ENCODE assay signal across 10 mouse cellular contexts in the genomic region with DNA sequence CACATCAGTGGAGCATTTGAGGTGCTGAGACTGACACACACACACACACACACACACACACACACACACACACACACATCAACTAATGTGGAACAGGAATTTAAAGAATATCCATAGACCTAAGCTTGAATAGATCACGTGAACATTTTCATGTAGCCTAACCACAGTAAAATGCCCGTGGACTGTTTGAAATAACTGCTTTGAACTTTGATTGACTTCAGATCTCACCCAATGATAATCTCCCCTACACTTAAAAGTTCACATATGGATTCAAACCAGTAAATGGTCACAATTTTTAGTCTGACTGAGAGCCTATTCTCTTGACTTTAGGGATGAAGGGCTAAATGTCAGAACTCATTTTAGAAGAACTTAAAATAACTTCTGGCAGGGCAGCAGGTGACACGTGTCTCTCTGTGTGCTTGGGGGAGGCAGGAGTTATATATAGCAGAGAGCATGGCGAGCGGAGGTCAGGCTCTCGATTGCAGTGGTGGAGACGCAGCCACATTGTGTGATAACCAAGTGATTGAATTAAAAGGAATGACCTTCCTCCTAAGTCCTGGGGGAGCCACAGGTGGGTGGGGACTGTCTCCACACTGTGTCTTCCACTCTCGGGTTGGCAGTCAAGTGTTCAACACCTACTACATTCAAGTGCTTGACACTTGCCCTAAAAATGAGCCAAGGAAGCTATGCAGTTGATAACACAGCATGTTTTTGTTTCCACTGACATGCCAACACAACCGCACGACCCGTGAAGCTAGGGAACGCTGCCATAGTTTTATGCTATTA. TPM values are rescaled to one million over a fixed set of nuclear protein-coding genes. Genes with fewer than 3 reads are reported as not detected.
DNase-seq lines count a peak whose midpoint lies in the region; ATAC-seq and TF ChIP-seq lines count a peak whose summit lies in the region.
"Had no signal": no experiment of that assay in that cellular context is flagged by ENCODE, and none has a peak within 500 bp of the region (broad histone marks: within the 10 kb centered on the region; RNA-seq: fewer than 3 reads in every experiment).

No protein-coding gene starts in this region.

- no peaks in the 10 kb centered on the region for H3K9me3 ChIP-seq in kidney, embryonic 16.5 days (ENCODE audit: low read length)
- no peaks in the 10 kb centered on the region for H3K9me3 ChIP-seq in hindbrain, embryonic 10.5 days
- H3K9me3 ChIP-seq in midbrain, postnatal 0 days (ENCODE audit: low read length): no peaks in the 10 kb centered on the region
- H3K9me3 ChIP-seq: G1E had no signal

- H3K4me1 ChIP-seq in kidney, embryonic 16.5 days (ENCODE audit: insufficient read depth, low read length): peaks cover 20% of the 10 kb centered on the region
- peaks cover 35% of the 10 kb centered on the region for H3K4me1 ChIP-seq in hindbrain, embryonic 10.5 days (replicated peaks)
- H3K4me1 ChIP-seq in midbrain, postnatal 0 days (ENCODE audit: insufficient read depth, low read length): no peaks in the 10 kb centered on the region

- no peak overlapping the region for H3K4me3 ChIP-seq in kidney, embryonic 16.5 days (ENCODE audit: low read length)
- peak overlapping the region; percentile 50 for H3K4me3 ChIP-seq in hindbrain, embryonic 10.5 days
- no peak overlapping the region for H3K4me3 ChIP-seq in midbrain, postnatal 0 days (ENCODE audit: low read depth, low read length)

- 0 out of 2 replicates have a peak overlapping the region, but pooled peaks have one; percentile 46 for H3K27ac ChIP-seq in kidney, embryonic 16.5 days (ENCODE audit: low read length)
- H3K27ac ChIP-seq in hindbrain, embryonic 10.5 days: peak overlapping the region; percentile 93
- no peak overlapping the region for H3K27ac ChIP-seq in midbrain, postnatal 0 days (ENCODE audit: low read depth, low read length)

- no peak overlapping the region for H3K9ac ChIP-seq in kidney, embryonic 16.5 days (replicated peaks; ENCODE audit: low read length)
- no peak overlapping the region for H3K9ac ChIP-seq in midbrain, postnatal 0 days (replicated peaks; ENCODE audit: low read length, poor library complexity, severe bottlenecking)

- no peaks in the 10 kb centered on the region for H3K27me3 ChIP-seq in kidney, embryonic 16.5 days (ENCODE audit: insufficient read depth, low read length)
- H3K27me3 ChIP-seq in hindbrain, embryonic 10.5 days (ENCODE audit: insufficient read depth, poor library complexity, severe bottlenecking): no peaks in the 10 kb centered on the region
- H3K27me3 ChIP-seq in midbrain, postnatal 0 days (ENCODE audit: insufficient read depth, low read length): no peaks in the 10 kb centered on the region

- no peaks in the 10 kb centered on the region for H3K36me3 ChIP-seq in kidney, embryonic 16.5 days (ENCODE audit: insufficient read depth, low read length)
- H3K36me3 ChIP-seq in hindbrain, embryonic 10.5 days: peaks cover 18% of the 10 kb centered on the region
- no peaks in the 10 kb centered on the region for H3K36me3 ChIP-seq in midbrain, postnatal 0 days (ENCODE audit: insufficient read depth, low read length)
- H3K36me3 ChIP-seq: G1E had no signal

- 0 out of 2 replicates have a peak, but pooled peaks have one; percentile 28 for ATAC-seq in kidney, embryonic 16.5 days (ENCODE audit: low FRiP score, low TSS enrichment)
- no peak for ATAC-seq in midbrain, postnatal 0 days (ENCODE audit: low FRiP score)

- H3K4me2 ChIP-seq in kidney, embryonic 16.5 days (replicated peaks; ENCODE audit: low read depth, low read length): peak overlapping the region; percentile 51
- H3K4me2 ChIP-seq in midbrain, postnatal 0 days (ENCODE audit: low read depth, low read length, poor library complexity, severe bottlenecking): peak overlapping the region; percentile 40; the same call in 1 of the 2 replicates

- no peak for TF ChIP-seq CTCF in midbrain, postnatal 0 days (IDR thresholded peaks at IDR 0.05)

- 39% methylated on average over 12 of the region's 12 CpGs for WGBS in kidney, embryonic 16.5 days
- WGBS in hindbrain, embryonic 10.5 days: 74% methylated on average over 12 of the region's 12 CpGs
- 46% methylated on average over 12 of the region's 12 CpGs for WGBS in midbrain, postnatal 0 days

- no peak for DNase-seq in kidney, postnatal 25 days
- peak; percentile 34 to 54 for DNase-seq in gastrocnemius, adult 8-10 months (ENCODE audit: low spot score in 2 of 2)
- no peak for DNase-seq in hindbrain, embryonic 10.5 days (ENCODE audit: low spot score)
- DNase-seq in midbrain, postnatal 0 days (ENCODE audit: low spot score): no peak
- no peak for DNase-seq in urinary bladder, adult 2 months (ENCODE audit: low spot score)
- DNase-seq in spleen, postnatal 10 days (ENCODE audit: low spot score in 2 of 2): no peak
- DNase-seq in adrenal gland, adult 8-10 months: no peak
- DNase-seq: cerebellum, adult 2 months had no signal

RNA-seq across cellular contexts. Expression of gene Txlnb, which starts 1.0 kb away (rescaled TPM):
- 0.91 and 1.1 TPM in 2 replicates for polyA plus RNA-seq in kidney, embryonic 16.5 days (2015; fragmentation: Nextera tagmentation; extraction: Ambion mirVana)
- total RNA-seq in gastrocnemius, adult 8-10 months (2022): 100 to 1,000 TPM; 374 to 407 (median 392) TPM
- 4.9 and 5.4 TPM in 2 replicates for polyA plus RNA-seq in hindbrain, embryonic 10.5 days (2016; fragmentation: Nextera tagmentation; extraction: Ambion mirVana)
- 0.76 and 1.4 TPM in 2 replicates for total RNA-seq in midbrain, postnatal 0 days (2014; rRNA removed)
- polyA plus RNA-seq in midbrain, postnatal 0 days (2015; fragmentation: Nextera tagmentation; extraction: Ambion mirVana): 0.43 and 0.57 TPM in 2 replicates
- 1.3 and 2.1 TPM in 2 replicates for polyA plus RNA-seq in urinary bladder, adult 2 months (2012; rRNA removed)
- 1 to 10 TPM in 1 of 4 experiments, under 1 TPM in 3; 0.78 to 1.2 (median 0.84) TPM for total RNA-seq in adrenal gland, adult 8-10 months (2022)
- polyA plus RNA-seq: G1E had no signal

Comparison
In these comparisons a context has a peak if more than half of its experiments do, and no peak if none do; other contexts are left out.
1. DNase-seq: peak in gastrocnemius, adult 8-10 months (2 of 2); none in kidney, postnatal 25 days (0 of 2), hindbrain, embryonic 10.5 days (single experiment), midbrain, postnatal 0 days (single experiment), urinary bladder, adult 2 months (single experiment), spleen, postnatal 10 days (0 of 2) and adrenal gland, adult 8-10 months (single experiment).